Mouse (Mus musculus): ENCODE measurements around the gene Cxadr. TPM values are rescaled to one million over a fixed set of nuclear protein-coding genes. Genes with fewer than 3 reads are reported as not detected.
"Not testable (repeated sequence)": the region's sequence is repeated elsewhere in the genome, so short reads cannot be mapped to it uniquely, and the experiment has no call there.

The Cxadr gene
- total RNA-seq, 2 experiments from 2014 or later: 0.57 to 0.71 TPM

DNA sequence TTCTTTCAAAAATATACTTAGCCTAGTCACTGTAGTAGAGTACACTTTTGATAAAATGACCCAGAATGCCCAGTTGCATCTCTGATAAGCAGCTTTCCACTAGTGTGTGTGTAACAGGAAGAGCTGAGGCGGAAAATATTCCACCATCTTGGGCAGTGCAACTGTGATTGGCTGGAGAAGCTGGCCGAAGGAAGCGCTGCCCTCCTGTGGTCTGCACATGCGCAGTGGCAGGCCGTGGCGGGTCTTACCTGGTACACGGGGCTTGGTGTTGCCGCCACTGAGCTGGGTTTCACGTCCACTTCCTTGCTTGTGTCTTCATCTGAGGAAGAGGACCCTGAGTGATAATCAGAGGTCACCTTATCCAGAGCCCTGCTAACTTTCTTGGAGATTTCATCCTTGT, 63.3 kb downstream of the Cxadr start:
- not testable (repeated sequence) for DNase-seq (ENCODE audit: low spot score)

- DNase-seq (ENCODE audit: low spot score): no peak
These were observed 70.3 kb downstream of the Cxadr start for GRCm38 (mm10) chr16:78371491-78372046.

DNA sequence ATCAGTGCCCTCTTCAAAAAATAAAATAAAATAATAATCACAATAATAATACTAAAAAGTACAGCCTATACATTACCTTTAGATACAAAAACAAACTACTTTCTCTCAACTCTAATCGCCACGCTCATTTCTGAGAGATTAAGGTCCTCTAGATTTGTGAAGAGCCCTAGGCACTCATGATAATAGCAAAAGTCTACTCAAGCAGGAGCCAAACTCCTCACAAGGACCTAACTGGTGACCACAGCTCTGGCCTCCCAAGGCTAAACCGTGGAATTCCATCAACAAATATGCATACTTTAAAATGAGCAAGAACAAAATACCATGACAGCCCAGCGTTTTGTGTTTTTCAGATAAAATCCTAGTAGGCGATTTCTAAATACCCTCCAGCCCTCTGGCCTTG, 71.5 kb downstream of the Cxadr start:
- DNase-seq (ENCODE audit: low spot score): no peak

GRCm38 (mm10) chr16:78373743-78374142, 72.5 kb downstream of the Cxadr start:
- no peak for DNase-seq (ENCODE audit: low spot score)

- no peak for DNase-seq (ENCODE audit: low spot score)
These were observed 73.9 kb downstream of the Cxadr start for GRCm38 (mm10) chr16:78375222-78375621.

GRCm38 (mm10) chr16:78375821-78376691, 74.8 kb downstream of the Cxadr start:
- peak; percentile 20 for DNase-seq (ENCODE audit: low spot score)

GRCm38 (mm10) chr16:78376745-78377570, 75.7 kb downstream of the Cxadr start, which contains the start of gene Btg3:
Btg3 (minus strand) TSS chr16:78377192.
- peak; percentile 76 for DNase-seq (ENCODE audit: low spot score)

DNA sequence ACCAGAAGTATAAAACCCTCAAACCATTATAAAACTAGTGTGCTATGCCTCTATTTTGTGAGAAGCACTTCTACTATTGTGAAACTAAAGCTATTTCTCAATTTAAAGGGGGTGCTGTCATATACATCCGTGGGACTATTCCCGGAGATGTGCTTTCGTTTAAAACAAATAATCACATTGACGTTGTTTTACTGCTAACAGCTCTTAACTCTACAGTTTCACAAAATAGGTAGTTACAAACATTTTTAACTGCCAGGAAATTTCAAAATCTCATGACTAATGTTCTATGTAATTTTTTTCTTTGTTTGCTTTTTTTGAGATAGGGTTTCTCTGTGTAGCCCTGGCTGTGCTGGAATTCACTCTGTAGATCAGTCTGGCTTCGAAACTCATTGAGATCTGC, 77.2 kb downstream of the Cxadr start:
- DNase-seq (ENCODE audit: low spot score): no peak

- no peak for DNase-seq (ENCODE audit: low spot score)
These were observed 87.8 kb downstream of the Cxadr start for GRCm38 (mm10) chr16:78389122-78389521.

DNA sequence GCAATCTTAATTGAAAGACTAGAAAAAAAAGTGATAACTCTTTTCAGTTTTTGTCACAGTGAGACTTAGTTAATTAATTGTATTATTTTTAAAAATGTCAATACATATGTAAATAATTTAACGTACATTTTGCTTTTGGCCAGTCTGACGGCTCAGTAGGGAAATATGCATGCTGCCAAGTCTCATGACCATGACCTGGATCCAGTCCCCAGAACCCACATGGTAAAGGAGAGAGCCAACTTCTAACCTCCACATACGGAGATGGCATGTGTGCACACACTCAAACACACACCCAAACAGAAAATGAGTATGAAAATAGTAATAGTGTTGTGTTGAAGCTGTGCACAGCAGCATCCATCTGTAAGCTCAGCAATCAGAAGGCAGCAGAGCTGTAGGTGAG, 88.7 kb downstream of the Cxadr start:
- DNase-seq (ENCODE audit: low spot score): no peak

- DNase-seq (ENCODE audit: low spot score): no peak
These were observed 90.1 kb downstream of the Cxadr start for GRCm38 (mm10) chr16:78391354-78391753.

GRCm38 (mm10) chr16:78398734-78399133, 97.4 kb downstream of the Cxadr start:
- DNase-seq (ENCODE audit: low spot score): no peak

GRCm38 (mm10) chr16:78399423-78399822, 98.1 kb downstream of the Cxadr start:
- DNase-seq (ENCODE audit: low spot score): no peak

GRCm38 (mm10) chr16:78402316-78402715, 101.0 kb downstream of the Cxadr start:
- DNase-seq (ENCODE audit: low spot score): no peak

- no peak for DNase-seq (ENCODE audit: low spot score)
These were observed 105.4 kb downstream of the Cxadr start for GRCm38 (mm10) chr16:78406657-78407056.

DNA sequence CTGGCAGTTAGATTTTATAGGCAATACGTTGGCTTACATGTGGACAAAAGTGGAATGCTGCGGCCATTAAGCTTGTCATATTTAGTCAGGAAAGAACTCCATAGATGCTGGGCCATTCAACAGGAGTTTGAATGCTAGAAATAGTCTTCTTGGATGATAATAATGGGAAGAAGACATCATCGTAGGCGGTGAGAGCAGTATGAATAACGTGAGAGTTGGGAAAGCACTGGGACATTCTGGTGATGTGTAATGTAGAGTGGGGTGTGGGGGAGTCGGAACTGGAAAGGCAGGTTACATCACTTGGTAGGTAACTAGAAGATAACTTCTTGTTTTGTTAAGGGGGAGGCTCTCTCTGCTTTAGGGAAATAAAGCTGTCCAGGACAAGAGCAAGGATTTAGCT, 106.6 kb downstream of the Cxadr start:
- DNase-seq (ENCODE audit: low spot score): no peak

Other genes with a start within 250 kb of the Cxadr start
- 1 to 10 TPM; 2.3 to 2.7 TPM for gene Btg3, start 75.7 kb downstream of the Cxadr start, total RNA-seq (2021)